Mouse (Mus musculus) left cerebral cortex, postnatal 36 days (tissue): ENCODE data around the gene Skint10. TPM values are rescaled to one million over a fixed set of nuclear protein-coding genes. Genes with fewer than 3 reads are reported as not detected.

Experiments used
- DNase-seq, 2 experiments: peaks; one replicate each; pipeline ENCODE4 v3.0.0; 2021 to 2022; ENCODE audit warnings: low spot score in 2 of 2, mixed read lengths in 1 of 2
- intact Hi-C: fragments of 180-260 bp; cut with DNase I; formaldehyde crosslinking; loops from one replicate; pipeline ENCODE4 v1.15.1; 2025
- total RNA-seq, 2 experiments: library from RNA; stranded (reverse); gene quantifications; 2 replicates each; pipeline ENCODE4 v1.2.3; 2021

The Skint10 gene
- not detected for total RNA-seq

GRCm38 (mm10) chr4:112774766-112775165 is at the start of gene Skint10:
Skint10 (minus strand) TSS chr4:112774866.
- DNase-seq: no peak
- intact Hi-C loops: no loop called here

GRCm38 (mm10) chr4:112790646-112791045 is 16.0 kb upstream of the Skint10 start:
- DNase-seq: no peak
- intact Hi-C loops: no loop called here

Other genes with a start within 250 kb of the Skint10 start
- not detected for gene Skint2, start 217.7 kb downstream of the Skint10 start, total RNA-seq